ENCODE assay signal across 9 mouse cellular contexts in the genomic region with DNA sequence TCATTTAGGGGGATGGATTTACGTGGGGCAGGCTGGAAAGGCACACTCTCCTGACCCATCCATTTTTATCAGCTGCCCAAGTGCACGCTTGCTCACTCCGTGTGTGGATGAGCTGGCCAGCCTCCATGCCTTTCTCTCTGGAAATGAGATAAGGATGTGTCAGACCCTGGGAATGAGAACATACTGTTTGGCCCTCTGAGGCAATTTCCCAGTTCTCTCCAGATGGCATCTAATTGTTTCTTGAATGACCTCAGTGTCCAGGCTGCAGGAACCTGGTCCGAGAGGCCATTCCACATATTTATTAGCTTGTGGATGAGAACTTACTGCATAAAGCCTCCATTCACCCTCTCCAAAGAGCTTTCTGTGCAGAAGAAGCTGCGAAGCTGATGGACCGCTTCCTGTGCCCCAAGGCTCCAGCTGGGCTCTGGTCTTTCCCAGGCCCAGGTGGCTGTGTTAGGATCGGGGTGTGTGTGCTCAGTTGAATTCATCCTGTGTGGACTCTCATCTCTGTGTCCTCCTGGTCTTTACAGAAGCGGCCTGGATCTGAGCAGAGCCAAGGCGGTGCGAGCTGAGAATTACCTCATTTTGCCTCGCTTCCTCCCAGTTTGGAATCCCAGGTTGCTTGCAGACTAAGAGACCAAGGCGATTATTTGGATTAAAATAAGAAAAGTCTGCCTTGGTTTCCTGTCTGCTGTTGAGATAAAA.
A peak's percentile ranks its signal among the peaks of the same experiment; 100 is the strongest.
DNase-seq lines count a peak whose midpoint lies in the region; ATAC-seq and TF ChIP-seq lines count a peak whose summit lies in the region.
"Had no signal": no experiment of that assay in that cellular context is flagged by ENCODE, and none has a peak within 500 bp of the region (broad histone marks: within the 10 kb centered on the region; RNA-seq: fewer than 3 reads in every experiment).

No protein-coding gene starts in this region.

- no peak overlapping the region for H3K4me3 ChIP-seq in heart, postnatal 0 days (ENCODE audit: low read depth, low read length)
- no peak overlapping the region for H3K4me3 ChIP-seq in forebrain, embryonic 12.5 days (replicated peaks)
- no peak overlapping the region for H3K4me3 ChIP-seq in forebrain, embryonic 10.5 days
- H3K4me3 ChIP-seq: embryonic facial prominence, embryonic 13.5 days had no signal

- peaks cover 52% of the 10 kb centered on the region for H3K27me3 ChIP-seq in heart, postnatal 0 days (ENCODE audit: control insufficient read depth, insufficient read depth, low read length)
- no peaks in the 10 kb centered on the region for H3K27me3 ChIP-seq in Patski
- no peaks in the 10 kb centered on the region for H3K27me3 ChIP-seq in forebrain, embryonic 12.5 days
- no peaks in the 10 kb centered on the region for H3K27me3 ChIP-seq in forebrain, embryonic 10.5 days (ENCODE audit: poor library complexity, severe bottlenecking)
- H3K27me3 ChIP-seq: embryonic facial prominence, embryonic 13.5 days had no signal

- TF ChIP-seq EP300 in heart, postnatal 0 days (IDR thresholded peaks at IDR 0.05; ENCODE audit: low read depth) = no peak

- no peaks in the 10 kb centered on the region for H3K9me3 ChIP-seq in heart, postnatal 0 days (replicated peaks; ENCODE audit: control insufficient read depth, low read length)
- H3K9me3 ChIP-seq in forebrain, embryonic 12.5 days = no peaks in the 10 kb centered on the region
- H3K9me3 ChIP-seq in forebrain, embryonic 10.5 days = no peaks in the 10 kb centered on the region
- H3K9me3 ChIP-seq: embryonic facial prominence, embryonic 13.5 days had no signal

- no peak overlapping the region for H3K9ac ChIP-seq in heart, postnatal 0 days (replicated peaks; ENCODE audit: low read depth, low read length)
- no peak overlapping the region for H3K9ac ChIP-seq in forebrain, embryonic 12.5 days
- H3K9ac ChIP-seq: embryonic facial prominence, embryonic 13.5 days had no signal

- H3K4me1 ChIP-seq in heart, postnatal 0 days (ENCODE audit: control insufficient read depth, insufficient read depth) = peaks cover 12% of the 10 kb centered on the region
- H3K4me1 ChIP-seq in forebrain, embryonic 12.5 days = peaks cover 31% of the 10 kb centered on the region
- peaks cover 55% of the 10 kb centered on the region for H3K4me1 ChIP-seq in forebrain, embryonic 10.5 days

- in situ Hi-C loops in Patski (cut with MboI; ENCODE audit: low pct_unique_long_range_greater_than_20kb) = no loop called here

- H3K36me3 ChIP-seq in heart, postnatal 0 days (replicated peaks; ENCODE audit: control insufficient read depth, insufficient read depth, low read length) = no peaks in the 10 kb centered on the region
- no peaks in the 10 kb centered on the region for H3K36me3 ChIP-seq in forebrain, embryonic 12.5 days (replicated peaks)
- H3K36me3 ChIP-seq in forebrain, embryonic 10.5 days (replicated peaks) = no peaks in the 10 kb centered on the region
- H3K36me3 ChIP-seq: embryonic facial prominence, embryonic 13.5 days had no signal

- DNase-seq in heart, postnatal 0 days (ENCODE audit: low spot score) = peak; percentile 27
- no peak for DNase-seq in heart, postnatal 14 days
- DNase-seq in Patski (ENCODE audit: low read depth, low spot score) = peak; percentile 83
- peak; percentile 71 to 82 for DNase-seq in cerebellum, postnatal 25 days
- peak; percentile 77 for DNase-seq in lung, postnatal 36 days
- no peak for DNase-seq in kidney, adult 18-20 months
- DNase-seq in forebrain, embryonic 10.5 days (ENCODE audit: extremely low spot score, low spot score) = no peak

- 44% methylated on average over 12 of the region's 12 CpGs for WGBS in heart, postnatal 0 days
- 83% methylated on average over 12 of the region's 12 CpGs for WGBS in forebrain, embryonic 12.5 days
- 66% methylated on average over 12 of the region's 12 CpGs for WGBS in forebrain, embryonic 10.5 days

- POLR2A ChIA-PET in Patski (lab: Charles Lee) = interaction anchor here (0.5 to 2.0 kb wide), 8 partner anchors 11 to 151 kb away, joined by 3 to 11 read pairs (median 4); partner anchors contain the start of gene Fnbp1l

- no peak overlapping the region for H3K27ac ChIP-seq in heart, postnatal 0 days (ENCODE audit: low read depth)
- H3K27ac ChIP-seq in forebrain, embryonic 12.5 days = no peak overlapping the region
- H3K27ac ChIP-seq in forebrain, embryonic 10.5 days = no peak overlapping the region

- ATAC-seq in heart, postnatal 0 days (ENCODE audit: insufficient read depth, low read depth) = peak; percentile 37; the same call in 1 of the 2 replicates
- peak; percentile 58 for ATAC-seq in Patski
- no peak for ATAC-seq in forebrain, embryonic 12.5 days (ENCODE audit: low FRiP score)

- no peak for TF ChIP-seq CTCF in heart, postnatal 0 days (IDR thresholded peaks at IDR 0.05; ENCODE audit: low read depth)
- TF ChIP-seq CTCF in Patski (IDR thresholded peaks at IDR 0.05) = no peak

- H3K4me2 ChIP-seq in heart, postnatal 0 days (ENCODE audit: low read depth, low read length) = no peak overlapping the region
- H3K4me2 ChIP-seq in forebrain, embryonic 12.5 days = no peak overlapping the region
- H3K4me2 ChIP-seq: embryonic facial prominence, embryonic 13.5 days had no signal

- CTCF ChIA-PET in Patski (lab: Charles Lee) = interaction anchor here (0.9 to 2.9 kb wide), 14 partner anchors 10 to 302 kb away, joined by 3 to 28 read pairs (median 4); no protein-coding TSS in a partner anchor

- intact Hi-C loops in heart, postnatal 14 days (cut with DNase I) = no loop called here

Comparison
In these comparisons a context has a peak if more than half of its experiments do, and no peak if none do; other contexts are left out.
1. DNase-seq: peak in heart, postnatal 0 days (single experiment), Patski (single experiment), cerebellum, postnatal 25 days (2 of 2) and lung, postnatal 36 days (single experiment); none in heart, postnatal 14 days (0 of 2), kidney, adult 18-20 months (single experiment) and forebrain, embryonic 10.5 days (single experiment).